Mouse (Mus musculus) lung, postnatal 4 days (tissue): Measurements from ENCODE around the gene Pstpip1.

ENCODE experiments used
- DNase-seq, 2 experiments: peaks; one replicate each; pipeline ENCODE4 v3.0.0; 2021

Gene Pstpip1

DNA sequence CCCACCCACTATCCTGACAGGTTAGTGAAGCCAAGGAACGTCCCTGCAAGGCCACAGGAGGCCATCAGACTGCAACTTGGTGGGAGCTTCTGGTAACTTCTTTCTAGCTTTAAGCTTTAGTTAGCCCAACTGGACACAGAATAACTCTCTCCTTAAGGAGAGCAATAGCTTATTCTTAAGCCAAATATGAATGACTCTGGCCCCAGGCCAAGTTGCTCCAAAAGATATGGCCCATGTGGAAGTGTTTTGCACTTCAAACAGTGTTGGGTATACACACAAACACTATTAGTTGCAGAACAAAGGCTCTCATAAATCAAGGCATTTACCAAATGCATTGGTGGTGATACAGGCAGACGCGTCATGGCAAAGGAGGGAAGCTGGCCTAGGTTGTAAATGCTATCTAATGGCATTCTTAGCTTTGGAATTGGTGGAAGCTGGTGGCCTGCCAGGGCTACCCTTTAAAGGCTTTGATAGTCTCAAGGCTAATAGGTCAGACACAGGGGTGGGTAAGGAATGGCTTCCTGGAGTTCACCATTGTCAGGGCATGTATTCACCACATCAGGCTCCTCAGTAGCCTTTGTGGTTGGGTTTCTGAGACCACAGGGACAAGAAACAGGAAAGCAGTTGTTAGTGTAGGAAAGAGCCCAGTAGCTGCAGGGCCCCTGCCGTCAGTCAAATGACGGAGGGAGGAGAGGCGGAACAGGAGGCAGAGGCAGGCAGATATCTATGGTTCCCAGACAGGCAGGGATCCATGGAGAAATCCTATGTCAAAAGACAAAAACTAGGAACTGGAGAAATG lies 16.7 kb downstream of the Pstpip1 start:
- no peak for DNase-seq

- DNase-seq = peak in 1 of 2 experiments; percentile 26
These were observed 17.8 kb downstream of the Pstpip1 start for GRCm38 (mm10) chr9:56107527-56107926.

- peak; percentile 54 to 60 for DNase-seq
These were observed 18.4 kb downstream of the Pstpip1 start for GRCm38 (mm10) chr9:56108174-56108573.

- DNase-seq = no peak
These were observed 28.3 kb downstream of the Pstpip1 start for GRCm38 (mm10) chr9:56118091-56118490.

GRCm38 (mm10) chr9:56118582-56118981 lies 28.8 kb downstream of the Pstpip1 start:
- peak; percentile 68 to 69 for DNase-seq

DNA sequence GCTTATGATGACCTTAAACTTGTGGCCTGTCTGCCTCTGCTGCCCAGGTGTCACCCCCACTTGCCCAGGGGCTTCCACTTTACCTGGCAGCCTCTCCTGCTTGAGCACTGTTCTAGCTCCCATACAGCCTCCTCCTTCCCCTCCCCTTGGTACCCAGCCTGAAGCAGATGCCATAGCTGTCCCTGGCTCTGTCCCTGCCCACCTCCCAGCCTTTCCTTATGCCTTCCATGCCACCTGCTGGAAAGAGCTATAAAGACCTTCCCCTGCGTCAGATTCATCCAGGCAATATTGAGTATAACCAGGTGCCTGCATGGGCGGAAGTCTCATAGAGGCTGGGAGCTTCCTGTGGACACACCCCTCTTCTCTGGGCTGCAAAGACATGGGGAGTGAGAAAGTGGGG lies 29.9 kb downstream of the Pstpip1 start:
- no peak for DNase-seq

DNA sequence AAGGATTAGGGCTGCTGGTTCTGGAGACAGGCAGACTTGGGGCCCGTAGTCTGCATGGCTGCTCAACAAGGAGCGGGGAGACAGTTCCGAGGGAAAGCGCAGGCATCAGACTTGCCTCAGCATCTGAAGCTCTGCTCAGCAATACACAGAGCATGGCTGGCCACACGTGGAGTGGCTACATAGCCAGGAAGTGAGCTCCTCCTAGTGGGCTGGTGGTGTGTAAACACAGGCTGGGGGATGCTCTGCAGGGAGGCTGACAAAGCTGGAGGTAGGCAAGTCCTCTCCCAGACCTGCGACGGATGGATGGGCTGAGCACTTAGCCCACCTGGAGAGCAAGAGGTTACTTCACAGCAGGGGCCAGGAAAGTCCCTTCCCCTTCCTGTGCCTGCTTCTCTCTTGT lies 31.3 kb downstream of the Pstpip1 start:
- peak; percentile 60 to 65 for DNase-seq

GRCm38 (mm10) chr9:56122973-56123372 lies 33.2 kb downstream of the Pstpip1 start:
- DNase-seq = no peak

DNA sequence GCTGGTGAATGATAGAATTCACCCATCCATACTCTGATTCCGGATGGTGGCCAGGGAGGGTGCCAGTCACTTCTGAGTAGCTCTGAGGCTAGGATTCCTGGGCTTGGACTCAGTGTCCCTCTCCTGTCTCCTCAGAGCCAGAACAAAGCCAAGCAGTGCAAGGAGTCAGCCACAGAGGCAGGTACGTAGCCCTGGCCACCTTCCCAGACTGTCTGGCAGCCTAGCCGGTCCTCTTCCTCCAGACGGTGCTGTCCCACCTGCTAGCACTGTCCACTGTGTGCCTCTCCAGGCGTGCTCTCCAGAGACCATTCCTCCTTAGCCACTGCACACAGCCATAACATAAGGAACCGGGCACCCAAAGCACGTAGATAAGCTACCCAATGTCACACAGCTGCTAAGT lies 33.9 kb downstream of the Pstpip1 start:
- DNase-seq = no peak

GRCm38 (mm10) chr9:56124561-56124960 lies 34.8 kb downstream of the Pstpip1 start:
- no peak for DNase-seq

GRCm38 (mm10) chr9:56126453-56127173 lies 36.9 kb downstream of the Pstpip1 start:
- no peak for DNase-seq

GRCm38 (mm10) chr9:56128331-56128730 lies 38.6 kb downstream of the Pstpip1 start:
- DNase-seq = no peak

DNA sequence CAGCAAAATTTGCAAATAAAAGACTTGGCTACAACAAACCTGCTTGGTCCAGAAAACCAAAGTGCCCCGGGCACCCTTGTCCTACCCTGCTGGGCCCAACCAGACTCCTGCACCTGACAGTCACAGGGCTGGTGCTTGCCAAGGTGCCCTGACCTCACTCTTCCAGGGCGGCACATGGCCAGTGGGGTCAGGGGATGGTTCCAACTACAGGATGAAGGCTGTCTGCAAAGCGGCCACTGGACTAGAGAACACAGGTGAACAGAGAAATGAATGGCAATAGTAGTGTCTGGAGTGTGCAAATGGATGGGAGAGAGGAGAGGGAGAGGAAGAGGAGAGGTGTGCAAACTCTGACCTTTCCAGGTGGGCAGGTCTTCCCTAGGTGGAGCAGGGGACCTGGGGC lies 40.2 kb downstream of the Pstpip1 start:
- DNase-seq = no peak

DNA sequence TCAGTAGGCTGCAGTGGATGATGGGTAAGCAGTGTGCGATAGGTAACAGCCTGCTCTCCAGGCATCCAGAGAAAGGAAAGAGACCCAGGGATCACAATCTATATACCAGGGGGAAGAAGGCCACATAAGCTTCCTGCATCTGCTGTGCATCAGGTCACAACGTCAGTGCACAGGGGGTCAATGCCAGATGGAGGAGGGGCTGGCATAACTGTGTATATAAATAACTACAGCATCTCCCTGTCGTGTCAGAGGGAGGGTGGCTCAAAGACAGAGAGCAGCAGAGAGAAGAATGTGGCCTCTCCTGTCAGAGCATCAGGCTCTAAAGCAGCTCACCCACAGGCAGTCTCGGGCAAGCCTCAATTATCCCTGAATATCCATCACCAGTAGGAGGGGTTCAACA lies 40.8 kb downstream of the Pstpip1 start:
- no peak for DNase-seq

DNA sequence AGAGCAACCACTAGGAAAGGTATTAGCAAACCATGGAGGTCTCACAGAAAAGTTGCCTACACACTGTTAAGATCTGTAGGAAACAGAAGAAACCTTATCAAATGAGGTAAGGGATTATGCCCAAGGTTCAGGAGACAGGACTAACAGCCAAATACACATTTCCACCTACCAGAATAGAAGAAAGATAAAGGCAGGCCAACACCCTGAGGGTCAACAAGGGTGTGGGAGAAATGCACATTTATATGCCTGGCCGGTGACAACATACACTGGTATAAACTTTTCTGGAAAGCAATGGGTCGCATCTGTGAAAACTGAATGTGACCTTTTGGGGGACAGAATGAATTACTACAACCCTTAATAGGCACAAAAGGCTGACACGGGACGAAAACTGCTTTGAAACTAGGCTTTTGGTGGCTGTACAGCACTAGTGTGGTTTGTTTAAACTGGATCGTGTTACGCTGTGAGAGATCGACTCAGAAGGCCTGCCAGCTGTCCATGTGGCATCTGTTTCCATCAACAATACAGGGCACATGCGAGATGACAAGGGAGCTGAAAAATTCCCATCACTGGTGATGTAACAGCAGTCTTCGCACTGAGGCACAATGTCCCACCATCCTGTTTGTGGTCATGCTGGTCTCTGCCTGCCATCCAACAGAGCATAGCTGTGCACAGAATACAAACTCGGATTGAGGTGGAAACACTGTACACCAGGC lies 42.2 kb downstream of the Pstpip1 start:
- no peak for DNase-seq

DNA sequence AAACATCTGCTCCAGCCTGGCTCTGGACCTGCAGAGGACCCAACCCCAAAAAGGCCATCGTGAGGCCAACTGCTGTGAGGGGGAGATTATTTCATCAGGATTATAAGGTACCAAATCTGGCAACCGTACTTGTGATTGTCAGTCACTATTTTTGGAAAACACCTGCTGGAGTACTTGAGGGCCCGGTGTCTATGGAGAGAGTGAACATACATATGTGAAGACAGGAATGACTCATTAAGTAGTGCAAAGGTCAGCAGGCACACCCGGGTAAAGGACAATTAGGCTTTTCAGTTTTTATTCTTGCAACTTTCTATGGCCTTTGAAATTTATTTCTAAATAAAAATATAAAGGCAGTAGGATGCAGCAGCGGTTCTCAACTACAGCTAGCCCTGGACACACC lies 44.2 kb downstream of the Pstpip1 start:
- no peak for DNase-seq

DNA sequence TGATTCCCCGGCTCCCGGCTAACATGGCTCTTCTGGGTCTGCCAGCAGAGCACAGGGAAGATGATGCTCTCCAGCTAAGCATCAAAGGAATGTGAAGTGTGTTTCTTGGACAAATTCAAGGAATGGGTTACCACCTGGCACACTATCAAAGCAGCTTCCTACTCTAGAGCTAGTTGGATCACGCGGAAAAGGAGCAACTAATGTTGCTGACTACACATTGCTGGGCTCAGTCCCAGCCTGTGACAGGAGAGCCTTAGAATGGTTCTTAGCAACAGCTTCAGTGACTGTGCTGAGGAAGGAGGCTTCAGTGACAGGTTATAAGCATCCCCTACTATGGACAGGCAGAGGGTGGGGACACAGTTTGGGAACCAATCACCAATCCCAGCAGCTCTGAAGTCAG lies 44.9 kb downstream of the Pstpip1 start:
- DNase-seq = no peak

DNA sequence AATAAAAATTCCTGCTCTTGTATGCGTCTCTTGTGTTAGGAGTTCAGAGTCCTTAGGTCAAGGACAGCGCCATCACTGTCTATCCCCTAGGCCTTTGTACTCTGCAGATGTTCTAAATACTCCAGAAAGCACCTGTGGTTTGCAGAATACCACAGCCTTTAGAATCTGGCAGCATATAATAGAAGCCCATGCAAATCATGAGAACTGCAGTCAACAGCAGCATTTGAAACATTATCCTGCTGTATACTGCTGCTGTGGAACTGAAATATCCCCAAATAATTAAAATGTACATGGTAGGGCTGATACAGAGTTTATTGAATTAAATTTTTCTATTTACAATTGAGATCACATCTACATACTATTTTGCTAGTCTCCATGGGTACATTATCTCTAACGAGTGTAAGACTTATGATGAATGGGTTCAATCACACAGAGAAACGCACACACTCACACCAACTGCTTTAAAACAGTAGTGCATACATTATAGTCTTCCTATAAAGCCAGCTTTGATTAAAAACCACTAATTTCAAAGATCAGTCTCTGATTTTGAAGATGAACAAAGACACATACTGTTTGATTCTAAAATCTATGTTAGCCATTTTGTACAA lies 45.9 kb downstream of the Pstpip1 start:
- no peak for DNase-seq

DNA sequence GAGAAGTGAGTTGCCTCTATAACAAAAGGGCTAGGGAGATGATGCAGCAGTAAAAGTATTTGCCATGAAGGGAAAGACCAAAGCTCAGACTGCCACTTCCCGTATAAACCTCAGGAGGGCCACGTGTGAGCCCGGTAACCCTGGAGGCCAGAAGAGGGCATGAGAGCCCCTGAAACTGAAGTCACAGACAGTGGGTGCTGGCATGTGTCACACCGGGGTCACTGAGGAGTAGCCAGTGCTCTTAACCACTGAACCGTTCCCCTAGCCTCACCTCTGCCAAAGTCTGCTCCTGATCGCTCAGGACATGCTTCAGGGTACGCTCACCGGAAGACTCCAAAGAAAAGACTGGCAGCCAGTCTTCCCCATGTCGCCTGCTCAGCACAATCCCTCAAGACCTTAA lies 52.0 kb downstream of the Pstpip1 start:
- DNase-seq = no peak

GRCm38 (mm10) chr9:56144366-56145003 lies 54.7 kb downstream of the Pstpip1 start:
- DNase-seq = no peak

GRCm38 (mm10) chr9:56146326-56146923 lies 56.7 kb downstream of the Pstpip1 start:
- no peak for DNase-seq

DNA sequence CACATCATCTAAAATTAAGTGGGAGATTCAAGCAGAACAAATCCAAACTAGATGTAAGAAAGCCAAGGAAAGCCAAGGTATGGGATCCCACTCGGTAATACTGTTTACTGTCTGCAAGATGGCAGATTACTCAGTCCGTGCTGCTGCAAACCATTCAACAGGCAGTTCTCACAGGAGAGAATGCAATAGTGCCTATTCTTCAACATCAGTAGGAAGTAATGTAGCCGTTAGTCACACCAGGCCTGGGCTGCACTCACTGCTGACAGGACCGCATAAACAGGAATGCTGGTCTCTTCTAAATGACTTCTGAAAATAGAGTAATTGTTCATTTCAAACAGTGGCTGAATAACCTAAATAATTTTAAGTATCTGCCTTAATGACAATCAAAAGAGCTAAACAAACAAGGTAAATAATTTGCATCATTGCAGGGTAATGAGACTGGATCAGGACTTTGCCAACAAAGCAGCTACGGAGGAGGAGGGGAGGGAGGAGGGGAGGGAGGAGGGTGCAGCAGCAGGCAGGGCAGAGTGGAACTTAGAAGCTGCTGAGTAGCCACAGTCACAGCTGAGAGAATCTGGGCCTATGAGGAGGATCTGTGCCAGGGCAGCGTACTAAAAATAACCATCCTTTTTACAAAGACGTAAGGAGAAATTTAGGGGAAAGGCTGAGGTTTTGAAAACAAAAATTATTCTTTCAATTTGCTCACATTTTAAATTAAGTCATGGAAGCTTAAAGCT lies 62.2 kb downstream of the Pstpip1 start:
- DNase-seq = peak; percentile 25 to 44
